Mouse (Mus musculus) hindbrain, embryonic 14.5 days (tissue): ENCODE results near the gene Sugct. TPM values are rescaled to one million over a fixed set of nuclear protein-coding genes. Genes with fewer than 3 reads are reported as not detected.

Source experiments
- ATAC-seq: fragments of 200-750 bp; cut with Nextera tagmentation; 2 replicates; pipeline ENCODE4 v1.8.0; 2017; ENCODE audit warnings: moderate number of reproducible peaks, mild to moderate bottlenecking, moderate TSS enrichment, moderate library complexity; ENCODE audit not compliant: low FRiP score
- DNase-seq: peaks from one replicate; pipeline ENCODE4 v3.0.0-alpha.2; 2015; ENCODE audit warnings: low spot score
- H3K27ac ChIP-seq: fragments of 300-500 bp; sonication (generic); 2 replicates; pipeline ENCODE4 v1.5.1; 2014; ENCODE audit warnings: mild to moderate bottlenecking, moderate library complexity
- H3K27me3 ChIP-seq: fragments of 300-500 bp; sonication (generic); 2 replicates; pipeline ENCODE4 v1.6.1; 2014; ENCODE audit warnings: mild to moderate bottlenecking, low read length, mixed read lengths; ENCODE audit not compliant: control insufficient read depth, insufficient read depth
- H3K36me3 ChIP-seq: fragments of 300-500 bp; sonication (generic); replicated peaks from 2 replicates; pipeline ENCODE4 v1.6.1; 2014; ENCODE audit not compliant: control insufficient read depth, insufficient read depth
- H3K4me1 ChIP-seq: fragments of 300-500 bp; sonication (generic); replicated peaks from 2 replicates; pipeline ENCODE4 v1.6.1; 2014; ENCODE audit warnings: antibody characterized with exemption, low read length, mixed read lengths; ENCODE audit not compliant: control insufficient read depth, insufficient read depth
- H3K4me2 ChIP-seq: fragments of 300-500 bp; sonication (generic); replicated peaks from 2 replicates; pipeline ENCODE4 v1.6.1; 2014; ENCODE audit warnings: mild to moderate bottlenecking, moderate library complexity
- H3K4me3 ChIP-seq: fragments of 300-500 bp; sonication (generic); replicated peaks from 2 replicates; pipeline ENCODE4 v1.5.1; 2014; ENCODE audit warnings: mild to moderate bottlenecking, low read length
- H3K9ac ChIP-seq: fragments of 300-500 bp; sonication (generic); 2 replicates; pipeline ENCODE4 v1.6.1; 2014
- H3K9me3 ChIP-seq: fragments of 300-500 bp; sonication (generic); 2 replicates; pipeline ENCODE4 v1.6.1; 2016; ENCODE audit warnings: low read length; ENCODE audit not compliant: control insufficient read depth
- WGBS: fragments of 180-500 bp; shearing (Covaris S2); extraction: QIAGEN DNeasy Blood & Tissue Kit; methylation state at CpG from one replicate; pipeline ENCODE4 v1.1.7; 2014; 5-methylcytosine and 5-hydroxymethylcytosine counted together
- polyA plus RNA-seq: library from polyadenylated mRNA; unstranded; fragments of >200 nt; fragmentation: Nextera tagmentation; extraction: Ambion mirVana; gene quantifications from 2 replicates; pipeline ENCODE4 v1.2.1, GENCODE M21; 2014

The Sugct gene
- polyA plus RNA-seq, 1 experiment from 2014 or later, result 3.7 TPM

GRCm38 (mm10) chr13:16912214-16912613 is 783.1 kb downstream of the Sugct start:
- H3K4me1 ChIP-seq, result no peaks in the 10 kb centered on the region
- H3K4me3 ChIP-seq, result no peak overlapping the region
- no peaks in the 10 kb centered on the region for H3K9me3 ChIP-seq
- no peak for DNase-seq
- H3K4me2 ChIP-seq, result no peak overlapping the region
- no peaks in the 10 kb centered on the region for H3K27me3 ChIP-seq
- no peak overlapping the region for H3K27ac ChIP-seq
- H3K36me3 ChIP-seq, result no peaks in the 10 kb centered on the region
- H3K9ac ChIP-seq, result no peak overlapping the region
- ATAC-seq, result no peak

GRCm38 (mm10) chr13:16906974-16907373 is 788.4 kb downstream of the Sugct start:
- Histone ChIP-seq H3K27ac (no peak overlapping the region), H3K4me3 (no peak overlapping the region), H3K9ac (no peak overlapping the region), H3K4me2 (no peak overlapping the region), H3K9me3 (no peaks in the 10 kb centered on the region), H3K4me1 (no peaks in the 10 kb centered on the region), H3K27me3 (no peaks in the 10 kb centered on the region), H3K36me3 (no peaks in the 10 kb centered on the region)
- ATAC-seq (no peak), DNase-seq (no peak)
- 92% methylated on average over 1 of the region's 1 CpGs for WGBS

- DNase-seq, result no peak
These were observed 793.9 kb downstream of the Sugct start for GRCm38 (mm10) chr13:16901424-16901823.

GRCm38 (mm10) chr13:16898084-16898792 is 797.1 kb downstream of the Sugct start:
- Histone ChIP-seq H3K4me1 (no peaks in the 10 kb centered on the region), H3K27me3 (no peaks in the 10 kb centered on the region), H3K27ac (no peak overlapping the region), H3K4me3 (no peak overlapping the region), H3K36me3 (no peaks in the 10 kb centered on the region), H3K4me2 (no peak overlapping the region), H3K9me3 (no peaks in the 10 kb centered on the region), H3K9ac (no peak overlapping the region)
- ATAC-seq (no peak), DNase-seq (no peak)

More at GRCm38 (mm10) chr13:16901424-16901823, 793.9 kb downstream of the Sugct start:
- H3K9ac ChIP-seq, result no peak overlapping the region
- H3K36me3 ChIP-seq, result no peaks in the 10 kb centered on the region
- no peak overlapping the region for H3K4me3 ChIP-seq
- no peak overlapping the region for H3K4me2 ChIP-seq
- 85% methylated on average over 4 of the region's 4 CpGs for WGBS
- H3K27me3 ChIP-seq, result no peaks in the 10 kb centered on the region
- no peak for ATAC-seq
- no peaks in the 10 kb centered on the region for H3K4me1 ChIP-seq
- no peak overlapping the region for H3K27ac ChIP-seq
- no peaks in the 10 kb centered on the region for H3K9me3 ChIP-seq

GRCm38 (mm10) chr13:16878056-16878455 is 817.3 kb downstream of the Sugct start:
- DNase-seq (no peak), ATAC-seq (no peak)
- Histone ChIP-seq H3K4me2 (no peak overlapping the region), H3K9ac (no peak overlapping the region), H3K4me3 (no peak overlapping the region), H3K4me1 (no peaks in the 10 kb centered on the region), H3K27me3 (no peaks in the 10 kb centered on the region), H3K36me3 (no peaks in the 10 kb centered on the region), H3K9me3 (no peaks in the 10 kb centered on the region), H3K27ac (no peak overlapping the region)
- 75% methylated on average over 1 of the region's 1 CpGs for WGBS

GRCm38 (mm10) chr13:16859986-16860385 is 835.4 kb downstream of the Sugct start:
- H3K4me1 ChIP-seq, result no peaks in the 10 kb centered on the region
- H3K4me2 ChIP-seq, result no peak overlapping the region
- no peaks in the 10 kb centered on the region for H3K9me3 ChIP-seq
- H3K27me3 ChIP-seq, result no peaks in the 10 kb centered on the region
- no peak overlapping the region for H3K9ac ChIP-seq
- no peaks in the 10 kb centered on the region for H3K36me3 ChIP-seq
- H3K4me3 ChIP-seq, result no peak overlapping the region
- 65% methylated on average over 2 of the region's 2 CpGs for WGBS
- H3K27ac ChIP-seq, result no peak overlapping the region
- ATAC-seq (no peak), DNase-seq (no peak)

- WGBS, result 67% methylated on average over 2 of the region's 2 CpGs
- ATAC-seq, result no peak
- no peak for DNase-seq
- H3K4me2 ChIP-seq, result no peak overlapping the region
- no peak overlapping the region for H3K9ac ChIP-seq
- H3K4me3 ChIP-seq, result no peak overlapping the region
- H3K36me3 ChIP-seq, result no peaks in the 10 kb centered on the region
- H3K27ac ChIP-seq, result no peak overlapping the region
- H3K4me1 ChIP-seq, result no peaks in the 10 kb centered on the region
- no peaks in the 10 kb centered on the region for H3K27me3 ChIP-seq
- no peaks in the 10 kb centered on the region for H3K9me3 ChIP-seq
These were observed 848.1 kb downstream of the Sugct start for GRCm38 (mm10) chr13:16847236-16847635.

GRCm38 (mm10) chr13:16840994-16841393 is 854.4 kb downstream of the Sugct start:
- H3K27ac ChIP-seq, result no peak overlapping the region
- no peak overlapping the region for H3K9ac ChIP-seq
- DNase-seq (no peak), ATAC-seq (no peak)
- WGBS, result 81% methylated on average over 1 of the region's 1 CpGs
- H3K4me2 ChIP-seq, result no peak overlapping the region
- no peak overlapping the region for H3K4me3 ChIP-seq
- no peaks in the 10 kb centered on the region for H3K4me1 ChIP-seq
- H3K36me3 ChIP-seq, result no peaks in the 10 kb centered on the region
- H3K9me3 ChIP-seq, result no peaks in the 10 kb centered on the region
- H3K27me3 ChIP-seq, result no peaks in the 10 kb centered on the region

- DNase-seq (no peak), ATAC-seq (no peak)
- no peaks in the 10 kb centered on the region for H3K27me3 ChIP-seq
- H3K27ac ChIP-seq, result no peak overlapping the region
- no peaks in the 10 kb centered on the region for H3K9me3 ChIP-seq
- H3K4me2 ChIP-seq, result no peak overlapping the region
- WGBS, result 91% methylated on average over 3 of the region's 3 CpGs
- H3K4me1 ChIP-seq, result no peaks in the 10 kb centered on the region
- no peak overlapping the region for H3K9ac ChIP-seq
- no peak overlapping the region for H3K4me3 ChIP-seq
- no peaks in the 10 kb centered on the region for H3K36me3 ChIP-seq
These were observed 856.9 kb downstream of the Sugct start for GRCm38 (mm10) chr13:16838409-16838808.

GRCm38 (mm10) chr13:16835111-16835510 is 860.2 kb downstream of the Sugct start:
- H3K4me1 ChIP-seq, result no peaks in the 10 kb centered on the region
- H3K27ac ChIP-seq, result no peak overlapping the region
- no peak for ATAC-seq
- H3K27me3 ChIP-seq, result no peaks in the 10 kb centered on the region
- no peak overlapping the region for H3K4me3 ChIP-seq
- H3K4me2 ChIP-seq, result no peak overlapping the region
- no peak for DNase-seq
- no peak overlapping the region for H3K9ac ChIP-seq
- H3K9me3 ChIP-seq, result no peaks in the 10 kb centered on the region
- no peaks in the 10 kb centered on the region for H3K36me3 ChIP-seq
- WGBS, result 84% methylated on average over 2 of the region's 2 CpGs
